Mouse (Mus musculus): ENCODE measurements around the gene Gm10799. TPM values are rescaled to one million over a fixed set of nuclear protein-coding genes. Genes with fewer than 3 reads are reported as not detected.
"Not testable (repeated sequence)": the region's sequence is repeated elsewhere in the genome, so short reads cannot be mapped to it uniquely, and the experiment has no call there.

The Gm10799 gene
- polyA plus RNA-seq, 1 experiment from 2014 or later = not detected

DNA sequence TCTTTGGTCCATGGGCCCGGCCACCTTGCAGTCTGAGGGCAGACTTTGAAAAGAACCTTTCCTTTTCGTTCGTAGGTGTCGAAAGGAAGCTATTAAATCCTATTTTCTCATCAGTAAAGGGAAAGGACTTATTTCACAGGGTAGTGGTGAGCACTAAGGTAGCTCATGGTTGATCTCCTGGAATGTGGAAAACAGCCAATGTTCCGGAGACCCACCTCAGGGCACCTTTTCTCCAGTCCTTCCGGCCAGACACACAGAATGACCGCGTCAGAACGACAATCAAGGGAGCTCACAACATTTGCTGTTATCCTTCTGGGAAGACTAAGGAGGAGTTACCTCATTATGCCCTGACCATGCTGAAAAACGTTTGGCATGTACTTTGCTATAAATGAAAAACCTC is 27.9 kb upstream of the Gm10799 start:
- no peaks in the 10 kb centered on the region for H3K27me3 ChIP-seq (replicated peaks; ENCODE audit: control insufficient read depth, insufficient read depth, low read length)
- H3K27ac ChIP-seq (ENCODE audit: low read depth, low read length) = peak overlapping the region; percentile 77
- H3K9ac ChIP-seq (ENCODE audit: low read depth, low read length) = peak overlapping the region; percentile 51
- no peak for ATAC-seq
- H3K9me3 ChIP-seq (ENCODE audit: control insufficient read depth) = no peaks in the 10 kb centered on the region
- H3K4me2 ChIP-seq (replicated peaks; ENCODE audit: low read depth) = peak overlapping the region; percentile 67
- 34% methylated on average over 10 of the region's 10 CpGs for WGBS
- no peaks in the 10 kb centered on the region for H3K36me3 ChIP-seq (ENCODE audit: control insufficient read depth, insufficient read depth)
- peak overlapping the region; percentile 50 for H3K4me3 ChIP-seq (ENCODE audit: low read depth, low read length)
- TF ChIP-seq CTCF (IDR thresholded peaks at IDR 0.05; ENCODE audit: low read depth) = no peak
- peaks cover 5% of the 10 kb centered on the region; the same call in 1 of the 2 replicates for H3K4me1 ChIP-seq (replicated peaks; ENCODE audit: control insufficient read depth, insufficient read depth, low read length)

DNA sequence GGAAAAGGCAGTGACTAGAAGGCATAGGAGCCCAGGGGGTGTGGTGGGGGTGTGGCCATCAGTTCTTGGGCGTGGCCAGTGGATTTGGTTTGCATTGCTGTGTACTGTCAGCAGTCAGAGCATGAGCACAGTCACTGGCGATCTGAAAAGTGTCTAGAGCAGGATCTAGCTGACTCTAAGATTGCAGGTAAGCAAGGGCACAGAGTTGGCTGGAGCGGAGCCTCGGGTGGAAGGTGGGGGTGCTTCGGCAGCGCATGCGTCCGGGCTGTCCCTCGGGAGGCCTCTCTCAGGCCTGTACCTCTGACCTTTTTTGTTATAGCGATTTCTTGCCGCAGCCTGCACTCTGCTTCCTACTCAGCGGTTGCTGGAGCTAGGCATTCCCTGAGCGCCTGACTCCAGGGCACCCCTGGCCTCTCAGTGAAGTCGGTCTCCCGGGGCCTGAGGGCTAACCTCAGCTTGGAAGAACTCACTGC is 27.4 kb upstream of the Gm10799 start, which contains the start of gene Cd59a:
Gene Cd59a (plus strand): TSS at position 61 of the 473 bp plus-strand sequence.
- no peaks in the 10 kb centered on the region for H3K36me3 ChIP-seq (ENCODE audit: control insufficient read depth, insufficient read depth)
- WGBS = 2% methylated on average over 15 of the region's 15 CpGs
- H3K9me3 ChIP-seq (ENCODE audit: control insufficient read depth) = no peaks in the 10 kb centered on the region
- peak within 1 kb of the TSS; percentile 51 for H3K9ac ChIP-seq (ENCODE audit: low read depth, low read length)
- no peaks in the 10 kb centered on the region for H3K27me3 ChIP-seq (replicated peaks; ENCODE audit: control insufficient read depth, insufficient read depth, low read length)
- TF ChIP-seq CTCF (IDR thresholded peaks at IDR 0.05; ENCODE audit: low read depth) = no peak
- peaks cover 5% of the 10 kb centered on the region; the same call in 1 of the 2 replicates for H3K4me1 ChIP-seq (replicated peaks; ENCODE audit: control insufficient read depth, insufficient read depth, low read length)
- ATAC-seq = peak; percentile 85
- peak within 1 kb of the TSS; percentile 67 for H3K4me2 ChIP-seq (replicated peaks; ENCODE audit: low read depth)
- peak within 1 kb of the TSS; percentile 50 for H3K4me3 ChIP-seq (ENCODE audit: low read depth, low read length)
- H3K27ac ChIP-seq (ENCODE audit: low read depth, low read length) = peak within 1 kb of the TSS; percentile 77

DNA sequence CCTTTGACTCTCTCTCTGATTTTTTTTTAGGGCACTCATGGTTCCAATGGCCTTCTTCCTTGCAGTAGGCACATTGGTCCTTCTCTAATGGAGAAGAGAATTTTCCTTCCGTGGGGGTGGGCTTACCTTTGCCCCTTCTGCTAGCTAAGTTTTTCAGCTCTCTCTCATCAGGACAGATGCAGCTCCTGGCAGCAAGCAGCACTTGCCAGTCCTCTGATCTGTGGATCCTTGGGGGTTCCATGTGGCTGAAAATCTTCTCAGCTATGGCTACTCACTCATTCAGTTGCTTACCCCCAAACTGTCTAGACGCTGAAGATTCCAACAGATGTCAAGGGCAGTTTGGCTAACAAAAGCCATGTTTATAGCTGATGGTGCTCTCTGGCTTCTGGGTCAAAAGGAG is 25.0 kb upstream of the Gm10799 start:
- no peak for TF ChIP-seq CTCF (IDR thresholded peaks at IDR 0.05; ENCODE audit: low read depth)
- H3K9ac ChIP-seq (ENCODE audit: low read depth, low read length) = no peak overlapping the region
- H3K36me3 ChIP-seq (ENCODE audit: control insufficient read depth, insufficient read depth) = no peaks in the 10 kb centered on the region
- H3K4me1 ChIP-seq (replicated peaks; ENCODE audit: control insufficient read depth, insufficient read depth, low read length) = no peaks in the 10 kb centered on the region
- H3K27ac ChIP-seq (ENCODE audit: low read depth, low read length) = no peak overlapping the region
- no peaks in the 10 kb centered on the region for H3K27me3 ChIP-seq (replicated peaks; ENCODE audit: control insufficient read depth, insufficient read depth, low read length)
- H3K4me3 ChIP-seq (ENCODE audit: low read depth, low read length) = no peak overlapping the region
- no peak for ATAC-seq
- 64% methylated on average over 2 of the region's 2 CpGs for whole genome bisulfite sequencing
- H3K9me3 ChIP-seq (ENCODE audit: control insufficient read depth) = no peaks in the 10 kb centered on the region
- H3K4me2 ChIP-seq (replicated peaks; ENCODE audit: low read depth) = no peak overlapping the region

- H3K9ac ChIP-seq (ENCODE audit: low read depth, low read length); H3K9me3 ChIP-seq (ENCODE audit: control insufficient read depth); H3K4me2 ChIP-seq (replicated peaks; ENCODE audit: low read depth); ATAC-seq; H3K36me3 ChIP-seq (ENCODE audit: control insufficient read depth, insufficient read depth); H3K27me3 ChIP-seq (replicated peaks; ENCODE audit: control insufficient read depth, insufficient read depth, low read length); H3K27ac ChIP-seq (ENCODE audit: low read depth, low read length); H3K4me3 ChIP-seq (ENCODE audit: low read depth, low read length); H3K4me1 ChIP-seq (replicated peaks; ENCODE audit: control insufficient read depth, insufficient read depth, low read length): not testable (repeated sequence)
- 91% methylated on average over 1 of the region's 1 CpGs for WGBS
Measured at GRCm38 (mm10) chr2:104087562-104087961, 19.2 kb upstream of the Gm10799 start.

DNA sequence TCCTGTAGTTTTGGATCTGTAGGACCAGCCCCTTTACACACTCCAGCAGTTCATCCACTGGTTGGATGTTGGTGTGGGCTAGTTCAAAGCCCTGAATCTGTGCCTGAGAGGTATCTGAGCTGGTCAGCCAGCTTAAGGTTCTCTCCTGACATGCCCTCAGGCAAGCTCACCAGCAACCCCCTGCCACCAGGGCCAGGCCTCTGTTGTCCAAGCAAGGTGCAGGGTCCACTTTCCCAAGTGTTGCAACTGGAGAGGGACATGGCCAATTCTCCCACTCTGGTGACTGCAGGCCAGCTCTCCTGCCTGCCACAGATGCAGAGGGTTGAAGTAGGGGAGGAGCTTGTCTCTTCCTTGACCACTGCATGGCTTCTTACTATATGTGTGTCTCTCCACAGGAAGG is 15.7 kb upstream of the Gm10799 start:
- not testable (repeated sequence) for H3K9me3 ChIP-seq (ENCODE audit: control insufficient read depth); H3K9ac ChIP-seq (ENCODE audit: low read depth, low read length); H3K4me2 ChIP-seq (replicated peaks; ENCODE audit: low read depth); H3K36me3 ChIP-seq (ENCODE audit: control insufficient read depth, insufficient read depth); H3K27me3 ChIP-seq (replicated peaks; ENCODE audit: control insufficient read depth, insufficient read depth, low read length); H3K4me3 ChIP-seq (ENCODE audit: low read depth, low read length); H3K4me1 ChIP-seq (replicated peaks; ENCODE audit: control insufficient read depth, insufficient read depth, low read length); ATAC-seq; H3K27ac ChIP-seq (ENCODE audit: low read depth, low read length)

DNA sequence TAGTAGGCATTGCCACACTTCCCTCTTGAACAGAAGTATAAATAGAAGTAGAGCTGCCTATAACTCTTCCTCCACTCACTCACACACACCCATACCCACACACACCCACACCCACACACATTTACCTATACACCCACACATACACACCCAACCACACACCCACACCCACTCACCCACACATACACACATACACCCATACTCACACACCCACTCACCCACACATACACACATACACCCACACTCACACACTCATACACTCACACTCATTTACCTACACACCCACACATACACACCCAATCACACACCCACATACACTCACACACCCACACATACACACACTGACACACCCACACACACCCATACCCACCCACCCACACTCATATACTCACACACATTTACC is 14.1 kb upstream of the Gm10799 start:
- Histone ChIP-seq H3K36me3 (ENCODE audit: control insufficient read depth, insufficient read depth) (no peaks in the 10 kb centered on the region), H3K27ac (ENCODE audit: low read depth, low read length) (no peak overlapping the region), H3K9ac (ENCODE audit: low read depth, low read length) (no peak overlapping the region), H3K4me2 (replicated peaks; ENCODE audit: low read depth) (no peak overlapping the region), H3K27me3 (replicated peaks; ENCODE audit: control insufficient read depth, insufficient read depth, low read length) (no peaks in the 10 kb centered on the region), H3K4me3 (ENCODE audit: low read depth, low read length) (no peak overlapping the region), H3K9me3 (ENCODE audit: control insufficient read depth) (no peaks in the 10 kb centered on the region), H3K4me1 (replicated peaks; ENCODE audit: control insufficient read depth, insufficient read depth, low read length) (no peaks in the 10 kb centered on the region)
- 0 out of 2 replicates have a peak, but pooled peaks have one; percentile 22 for ATAC-seq
- TF ChIP-seq CTCF (IDR thresholded peaks at IDR 0.05; ENCODE audit: low read depth) = no peak

GRCm38 (mm10) chr2:104081436-104082050 is 13.2 kb upstream of the Gm10799 start:
- ATAC-seq = peak; percentile 67

GRCm38 (mm10) chr2:104078285-104078684 is 9.9 kb upstream of the Gm10799 start:
- not testable (repeated sequence) for H3K4me3 ChIP-seq (ENCODE audit: low read depth, low read length); H3K27ac ChIP-seq (ENCODE audit: low read depth, low read length); ATAC-seq; H3K27me3 ChIP-seq (replicated peaks; ENCODE audit: control insufficient read depth, insufficient read depth, low read length); H3K4me1 ChIP-seq (replicated peaks; ENCODE audit: control insufficient read depth, insufficient read depth, low read length); H3K9me3 ChIP-seq (ENCODE audit: control insufficient read depth); H3K36me3 ChIP-seq (ENCODE audit: control insufficient read depth, insufficient read depth); H3K9ac ChIP-seq (ENCODE audit: low read depth, low read length); H3K4me2 ChIP-seq (replicated peaks; ENCODE audit: low read depth)
- 55% methylated on average over 5 of the region's 5 CpGs for WGBS

More at GRCm38 (mm10) chr2:104081436-104082050, 13.2 kb upstream of the Gm10799 start:
- not testable (repeated sequence) for H3K4me1 ChIP-seq (replicated peaks; ENCODE audit: control insufficient read depth, insufficient read depth, low read length); H3K4me3 ChIP-seq (ENCODE audit: low read depth, low read length); H3K27ac ChIP-seq (ENCODE audit: low read depth, low read length); H3K9me3 ChIP-seq (ENCODE audit: control insufficient read depth); H3K36me3 ChIP-seq (ENCODE audit: control insufficient read depth, insufficient read depth); H3K27me3 ChIP-seq (replicated peaks; ENCODE audit: control insufficient read depth, insufficient read depth, low read length); H3K9ac ChIP-seq (ENCODE audit: low read depth, low read length); H3K4me2 ChIP-seq (replicated peaks; ENCODE audit: low read depth)
- no CpG with 5 or more reads among the region's 1 CpGs for WGBS
